Mouse (Mus musculus) C2C12 (cell line): ENCODE measurements at regions not wholly inside any gene's neighbourhood (a gene's known extent, or its start where the extent isn't known, plus 50 kb on each side); places are given as distances from the start of the nearest gene placed in this dataset.

ENCODE experiments used
- CTCF ChIP-seq: IDR thresholded peaks from one replicate; pipeline ENCODE4 v1.5.1; 2011; ENCODE audit not compliant: control insufficient read depth, insufficient read depth, insufficient read length
- MAX ChIP-seq: IDR thresholded peaks from one replicate; pipeline ENCODE4 v1.6.1; 2011; ENCODE audit warnings: mild to moderate bottlenecking, control low read depth
- USF1 ChIP-seq: IDR thresholded peaks from one replicate; pipeline ENCODE4 v1.6.1; 2011; ENCODE audit warnings: low read depth, mild to moderate bottlenecking, control low read depth, moderate library complexity

- no peak for TF ChIP-seq CTCF
- TF ChIP-seq USF1, result no peak
- TF ChIP-seq MAX, result no peak
Measured at GRCm38 (mm10) chr12:71641486-71641885, 189.4 kb upstream of the Daam1 start.
